Mouse (Mus musculus): ENCODE measurements around the gene Trub2.

GRCm38 (mm10) chr2:29767976-29768709, 20.2 kb downstream of the Trub2 start:
- TF ChIP-seq TCF3 (IDR thresholded peaks at IDR 0.05; ENCODE audit: insufficient read length, low read depth) (no peak), MAX (IDR thresholded peaks at IDR 0.05; ENCODE audit: low read depth) (no peak)
